Mouse (Mus musculus) stomach, postnatal 0 days (tissue): ENCODE measurements at regions not wholly inside any gene's neighbourhood (a gene's known extent, or its start where the extent isn't known, plus 50 kb on each side); places are given as distances from the start of the nearest gene placed in this dataset.

Experiments
- CTCF ChIP-seq: IDR thresholded peaks from 2 replicates; pipeline ENCODE4 v1.5.1; 2016; ENCODE audit warnings: antibody characterized with exemption, low read depth, mild to moderate bottlenecking, moderate library complexity
- EP300 ChIP-seq: optimal IDR thresholded peaks from 2 replicates; pipeline ENCODE3; 2016; ENCODE audit warnings: antibody characterized with exemption

DNA sequence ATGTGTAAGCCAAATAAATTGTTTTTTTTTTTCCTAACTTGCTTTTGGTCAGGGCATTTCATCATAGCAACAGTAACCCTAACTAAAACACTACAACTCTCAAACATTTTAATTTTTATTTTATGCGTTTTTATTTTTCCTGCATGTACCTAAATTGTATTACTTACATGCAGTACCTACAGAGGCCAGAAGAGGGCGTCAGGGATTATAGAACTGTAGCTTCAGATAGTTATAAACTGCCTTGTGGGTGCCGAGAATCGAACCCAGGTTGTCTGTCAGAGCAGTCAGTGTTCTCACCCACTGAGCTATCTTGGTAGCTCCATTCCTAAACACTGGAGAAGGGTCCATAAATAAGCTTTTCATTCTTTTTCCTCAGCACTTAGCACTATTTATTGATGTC, 257.8 kb upstream of the Nr5a2 start:
- TF ChIP-seq CTCF (peak; percentile 46), EP300 (no peak)
